Mouse (Mus musculus) common myeloid progenitor, adult 5-6 weeks (primary cell): ENCODE data around the gene Spam1. TPM values are rescaled to one million over a fixed set of nuclear protein-coding genes. Genes with fewer than 3 reads are reported as not detected.

Source experiments
- ATAC-seq: replicated peaks from 2 replicates; pipeline ENCODE4 v1.8.0; 2016; ENCODE audit warnings: low read depth, mild to moderate bottlenecking, moderate TSS enrichment, inconsistent platforms; ENCODE audit not compliant: poor library complexity, severe bottlenecking
- total RNA-seq: library from RNA; stranded (forward); fragments of 200-1000, 187-1606 nt; gene quantifications from 2 replicates; pipeline ENCODE4 v1.2.3, GENCODE M21; 2017

Spam1 gene
- total RNA-seq, result not detected in 2 replicates

- ATAC-seq, result no peak
These were observed at the start of gene Spam1 for GRCm38 (mm10) chr6:24790888-24791287. Spam1 (plus strand) TSS chr6:24791188.

- ATAC-seq, result no peak
These were observed 43.0 kb upstream of the Spam1 start, which contains the start of gene Hyal4 for GRCm38 (mm10) chr6:24748029-24748428. Hyal4 (plus strand) TSS chr6:24748329.

DNA sequence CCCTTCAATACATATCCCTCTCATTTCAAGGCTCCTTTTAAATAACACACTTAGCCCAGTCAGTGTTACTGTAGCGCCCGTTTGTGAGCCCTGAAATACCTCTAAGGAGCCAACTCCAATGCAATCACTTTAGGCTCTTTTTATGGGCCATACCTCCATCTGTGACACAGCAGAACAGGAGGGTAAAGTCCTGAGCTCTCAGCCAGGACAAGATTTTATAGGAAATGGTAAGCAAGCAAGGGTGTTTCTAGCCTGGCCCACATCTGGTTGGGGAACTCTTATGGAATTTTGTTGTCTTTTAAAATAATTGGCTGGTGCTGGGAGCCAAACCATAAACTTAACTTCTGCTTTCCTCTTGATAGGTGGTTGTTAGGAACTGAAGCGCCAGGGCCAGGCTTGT, 31.7 kb upstream of the Spam1 start:
- no peak for ATAC-seq

DNA sequence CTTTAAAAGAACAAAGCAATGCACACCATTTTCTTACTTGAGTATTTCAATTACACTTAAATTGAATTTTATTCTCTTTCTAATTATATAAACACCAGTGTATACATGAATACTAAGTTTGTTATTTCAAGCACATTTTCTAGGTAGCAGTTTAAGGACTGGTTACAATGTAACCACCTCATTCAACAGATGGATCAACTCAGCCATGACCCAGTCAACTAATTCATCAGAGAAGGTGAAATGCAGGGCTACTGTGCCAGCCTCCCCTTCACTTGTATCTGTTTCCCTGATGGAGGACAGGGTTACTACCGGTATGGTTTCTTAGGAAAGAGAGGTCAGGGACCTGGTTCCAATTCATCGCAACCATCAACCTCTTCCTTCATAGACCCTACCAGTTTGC, 24.7 kb upstream of the Spam1 start:
- ATAC-seq, result no peak

- no peak for ATAC-seq
These were observed 11.8 kb upstream of the Spam1 start for GRCm38 (mm10) chr6:24779182-24779581.

- no peak for ATAC-seq
These were observed 31.1 kb downstream of the Spam1 start for GRCm38 (mm10) chr6:24822070-24822469.

Other genes with a start within 250 kb of the Spam1 start
- gene Lmod2, start 193.4 kb upstream of the Spam1 start, total RNA-seq, result not detected in 2 replicates
- gene Wasl, start 126.2 kb upstream of the Spam1 start, total RNA-seq, result 14.5 and 20.0 TPM in 2 replicates
- not detected in 2 replicates for gene Hyal6, start 57.9 kb upstream of the Spam1 start, total RNA-seq
- gene Hyal4, start 42.9 kb upstream of the Spam1 start, total RNA-seq, result not detected in 2 replicates
- gene Hyal5, start 66.8 kb downstream of the Spam1 start, total RNA-seq, result not detected in 2 replicates
- gene Tmem229a, start 165.1 kb downstream of the Spam1 start, total RNA-seq, result not detected in 2 replicates